Mouse (Mus musculus): Measurements from ENCODE around the gene Dlec1. TPM values are rescaled to one million over a fixed set of nuclear protein-coding genes. Genes with fewer than 3 reads are reported as not detected.
A peak's percentile ranks its signal among the peaks of the same experiment; 100 is the strongest.

Gene Dlec1
- polyA plus RNA-seq (2014; fragmentation: Nextera tagmentation; extraction: Ambion mirVana): 1.1 and 1.2 TPM in 2 replicates

DNA sequence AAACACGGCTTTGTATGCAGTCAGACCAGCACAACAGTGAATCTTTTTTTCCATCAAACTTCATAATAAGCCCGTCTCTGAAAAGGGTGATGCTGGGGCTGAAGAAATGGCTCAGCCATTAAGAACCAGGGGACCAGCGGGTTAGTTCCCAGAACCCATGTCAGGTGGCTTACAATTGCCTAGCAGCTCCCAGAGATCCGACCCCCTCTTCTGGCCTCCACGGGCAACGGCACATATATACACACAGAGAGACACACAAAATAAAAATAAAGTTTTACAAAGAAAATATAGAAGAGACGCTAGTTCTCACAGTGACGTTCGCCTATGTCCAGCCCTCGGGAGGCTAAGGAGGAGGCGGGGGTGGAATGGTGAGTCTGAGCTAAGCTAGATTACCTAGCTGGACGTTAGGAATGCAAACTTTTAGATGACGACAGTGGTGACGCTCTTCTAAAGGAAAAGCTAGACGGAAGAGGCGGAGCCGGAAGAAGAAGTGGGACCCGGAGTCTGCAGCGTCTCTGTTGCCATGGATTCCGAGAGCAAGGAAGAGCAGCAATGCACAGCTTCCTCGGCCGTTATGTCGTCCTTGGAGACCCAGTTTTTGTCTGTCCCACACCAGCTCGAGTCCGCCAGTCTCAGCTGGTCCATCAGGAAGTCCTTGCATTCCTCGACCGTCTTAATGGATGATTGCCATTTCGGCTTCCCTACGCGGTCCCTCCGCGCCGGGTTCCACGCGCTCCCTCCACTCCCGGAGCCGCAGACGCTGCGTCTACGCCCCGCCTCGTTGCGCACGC, at the start of gene Dlec1:
Dlec1 (plus strand) TSS at position 487 of the 791 bp plus-strand sequence.
- Histone ChIP-seq H3K27ac (ENCODE audit: low read depth, low read length) (0 out of 2 replicates have a peak within 1 kb of the TSS, but pooled peaks have one; percentile 16), H3K27me3 (ENCODE audit: control insufficient read depth, insufficient read depth, low read length) (no peaks in the 10 kb centered on the region), H3K9ac (replicated peaks; ENCODE audit: low read depth, low read length) (no peak within 1 kb of the TSS; the same call in 1 of the 2 replicates), H3K36me3 (ENCODE audit: control insufficient read depth, insufficient read depth, low read length) (no peaks in the 10 kb centered on the region), H3K9me3 (ENCODE audit: control insufficient read depth, low read length) (no peaks in the 10 kb centered on the region), H3K4me3 (ENCODE audit: low read depth, low read length) (peak within 1 kb of the TSS; percentile 49), H3K4me2 (ENCODE audit: low read depth, low read length) (peak within 1 kb of the TSS; percentile 70), H3K4me1 (ENCODE audit: control insufficient read depth, insufficient read depth, low read length) (0 out of 2 replicates have a peak, but pooled peaks cover 3% of the 10 kb centered on the region)
- peak; percentile 90 for ATAC-seq (ENCODE audit: low read depth)
- 3% methylated on average over 44 of the region's 44 CpGs for WGBS

DNA sequence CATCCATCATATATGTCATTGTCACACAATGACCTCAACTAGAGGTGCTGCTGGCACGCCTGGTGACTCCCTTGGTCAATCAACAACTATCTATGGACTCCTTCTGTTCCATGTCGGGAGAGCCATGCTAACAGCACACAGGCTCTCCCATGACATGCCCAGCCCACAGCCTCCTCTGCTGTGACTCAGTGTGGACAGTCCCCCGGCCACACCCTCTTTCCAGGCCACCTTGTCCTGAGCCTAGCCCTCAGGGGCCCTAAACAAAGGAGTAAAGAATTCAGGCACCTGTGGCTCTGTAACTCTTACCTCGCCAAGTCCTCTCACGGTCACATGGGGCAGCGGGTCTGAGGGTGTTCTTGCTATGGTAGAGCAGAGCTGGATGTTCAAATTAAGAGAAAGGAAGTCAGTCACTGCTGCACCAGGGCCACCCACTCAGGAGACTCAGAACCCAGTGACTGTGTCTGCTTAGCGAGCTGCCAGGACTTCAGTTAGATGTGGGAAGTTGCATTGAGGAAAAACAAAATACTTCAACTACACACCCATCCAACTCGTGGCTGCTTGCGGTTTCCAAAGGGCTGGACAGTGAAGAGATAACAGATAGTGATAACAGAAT, 48.2 kb upstream of the Dlec1 start:
- Histone ChIP-seq H3K27me3 (ENCODE audit: control insufficient read depth, insufficient read depth, low read length) (no peaks in the 10 kb centered on the region), H3K36me3 (ENCODE audit: control insufficient read depth, insufficient read depth, low read length) (no peaks in the 10 kb centered on the region), H3K4me3 (ENCODE audit: low read depth, low read length) (no peak overlapping the region), H3K9me3 (ENCODE audit: control insufficient read depth, low read length) (no peaks in the 10 kb centered on the region), H3K9ac (replicated peaks; ENCODE audit: low read depth, low read length) (no peak overlapping the region), H3K4me2 (ENCODE audit: low read depth, low read length) (no peak overlapping the region), H3K4me1 (ENCODE audit: control insufficient read depth, insufficient read depth, low read length) (0 out of 2 replicates have a peak, but pooled peaks cover 6% of the 10 kb centered on the region), H3K27ac (ENCODE audit: low read depth, low read length) (no peak overlapping the region)
- WGBS: 84% methylated on average over 9 of the region's 9 CpGs
- ATAC-seq (ENCODE audit: low read depth): no peak

DNA sequence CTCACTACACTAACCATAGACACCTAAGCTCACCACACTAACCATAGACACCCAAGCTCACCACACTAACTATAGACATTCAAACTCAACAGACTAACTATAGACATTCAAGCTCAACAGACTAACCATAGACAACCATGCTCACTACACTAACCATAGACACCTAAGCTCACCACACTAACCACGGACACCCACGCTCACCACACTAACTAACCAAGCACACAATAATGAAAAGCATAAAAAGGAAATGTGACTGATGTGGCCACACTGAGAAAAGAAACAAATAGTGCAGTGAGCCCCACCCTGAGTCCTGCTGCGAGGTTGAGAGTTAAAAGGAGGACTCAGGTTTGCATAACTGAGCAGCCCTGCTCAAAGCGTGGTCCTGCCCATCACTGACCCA, 46.9 kb upstream of the Dlec1 start:
- no peak overlapping the region for H3K4me2 ChIP-seq (ENCODE audit: low read depth, low read length)
- no peak overlapping the region for H3K4me3 ChIP-seq (ENCODE audit: low read depth, low read length)
- no peaks in the 10 kb centered on the region for H3K36me3 ChIP-seq (ENCODE audit: control insufficient read depth, insufficient read depth, low read length)
- WGBS: 91% methylated on average over 4 of the region's 4 CpGs
- no peak for ATAC-seq (ENCODE audit: low read depth)
- H3K4me1 ChIP-seq (ENCODE audit: control insufficient read depth, insufficient read depth, low read length): 0 out of 2 replicates have a peak, but pooled peaks cover 6% of the 10 kb centered on the region
- no peak overlapping the region for H3K27ac ChIP-seq (ENCODE audit: low read depth, low read length)
- H3K27me3 ChIP-seq (ENCODE audit: control insufficient read depth, insufficient read depth, low read length): no peaks in the 10 kb centered on the region
- no peak overlapping the region for H3K9ac ChIP-seq (replicated peaks; ENCODE audit: low read depth, low read length)
- no peaks in the 10 kb centered on the region for H3K9me3 ChIP-seq (ENCODE audit: control insufficient read depth, low read length)

DNA sequence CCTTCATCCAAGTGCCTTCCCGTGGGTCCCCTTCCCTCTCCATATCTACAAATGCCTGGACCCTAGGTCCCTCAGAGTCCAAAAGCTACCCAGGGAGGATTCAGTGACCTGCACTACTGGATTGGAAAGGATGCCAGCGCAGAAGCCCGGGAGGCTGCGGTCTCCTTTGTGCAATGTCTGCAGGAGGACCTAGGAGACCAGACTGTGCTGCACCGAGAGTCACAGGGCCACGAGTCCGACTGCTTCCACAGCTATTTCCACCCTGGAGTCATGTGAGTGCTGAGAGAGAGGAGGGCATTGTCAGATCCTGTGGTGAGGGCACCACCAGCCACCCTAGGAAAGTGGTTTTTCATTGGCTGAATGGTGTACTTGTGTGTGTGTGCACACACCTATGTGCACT, 44.0 kb upstream of the Dlec1 start:
- no peak overlapping the region for H3K4me2 ChIP-seq (ENCODE audit: low read depth, low read length)
- H3K27ac ChIP-seq (ENCODE audit: low read depth, low read length): no peak overlapping the region
- no peaks in the 10 kb centered on the region for H3K27me3 ChIP-seq (ENCODE audit: control insufficient read depth, insufficient read depth, low read length)
- 88% methylated on average over 7 of the region's 7 CpGs for WGBS
- H3K9me3 ChIP-seq (ENCODE audit: control insufficient read depth, low read length): no peaks in the 10 kb centered on the region
- no peaks in the 10 kb centered on the region for H3K36me3 ChIP-seq (ENCODE audit: control insufficient read depth, insufficient read depth, low read length)
- no peak for ATAC-seq (ENCODE audit: low read depth)
- no peak overlapping the region for H3K9ac ChIP-seq (replicated peaks; ENCODE audit: low read depth, low read length)
- H3K4me1 ChIP-seq (ENCODE audit: control insufficient read depth, insufficient read depth, low read length): no peaks in the 10 kb centered on the region
- H3K4me3 ChIP-seq (ENCODE audit: low read depth, low read length): no peak overlapping the region

DNA sequence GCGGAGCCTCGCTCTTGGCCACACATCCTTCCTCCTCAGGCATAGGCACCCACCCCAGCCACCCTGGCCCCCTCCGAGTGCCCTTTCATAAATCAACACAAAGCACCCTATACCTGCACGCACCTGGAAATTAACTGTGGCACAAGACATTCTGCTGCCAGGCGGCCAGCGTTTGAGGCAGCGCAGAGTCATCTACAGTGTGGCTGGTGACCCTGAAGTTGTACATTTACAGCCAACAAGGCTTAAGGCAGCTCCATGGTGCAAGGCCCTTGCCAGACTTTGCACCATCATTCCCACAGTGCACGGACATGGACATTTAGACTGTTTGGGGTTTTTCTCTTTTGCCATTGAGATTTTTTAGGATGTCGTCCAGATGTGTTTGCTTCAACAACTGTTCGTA, 41.6 kb upstream of the Dlec1 start:
- Histone ChIP-seq H3K27ac (ENCODE audit: low read depth, low read length) (no peak overlapping the region), H3K4me3 (ENCODE audit: low read depth, low read length) (no peak overlapping the region), H3K36me3 (ENCODE audit: control insufficient read depth, insufficient read depth, low read length) (no peaks in the 10 kb centered on the region), H3K27me3 (ENCODE audit: control insufficient read depth, insufficient read depth, low read length) (no peaks in the 10 kb centered on the region), H3K9ac (replicated peaks; ENCODE audit: low read depth, low read length) (no peak overlapping the region), H3K4me2 (ENCODE audit: low read depth, low read length) (no peak overlapping the region), H3K4me1 (ENCODE audit: control insufficient read depth, insufficient read depth, low read length) (no peaks in the 10 kb centered on the region), H3K9me3 (ENCODE audit: control insufficient read depth, low read length) (no peaks in the 10 kb centered on the region)
- WGBS: 91% methylated on average over 10 of the region's 10 CpGs
- ATAC-seq (ENCODE audit: low read depth): no peak

DNA sequence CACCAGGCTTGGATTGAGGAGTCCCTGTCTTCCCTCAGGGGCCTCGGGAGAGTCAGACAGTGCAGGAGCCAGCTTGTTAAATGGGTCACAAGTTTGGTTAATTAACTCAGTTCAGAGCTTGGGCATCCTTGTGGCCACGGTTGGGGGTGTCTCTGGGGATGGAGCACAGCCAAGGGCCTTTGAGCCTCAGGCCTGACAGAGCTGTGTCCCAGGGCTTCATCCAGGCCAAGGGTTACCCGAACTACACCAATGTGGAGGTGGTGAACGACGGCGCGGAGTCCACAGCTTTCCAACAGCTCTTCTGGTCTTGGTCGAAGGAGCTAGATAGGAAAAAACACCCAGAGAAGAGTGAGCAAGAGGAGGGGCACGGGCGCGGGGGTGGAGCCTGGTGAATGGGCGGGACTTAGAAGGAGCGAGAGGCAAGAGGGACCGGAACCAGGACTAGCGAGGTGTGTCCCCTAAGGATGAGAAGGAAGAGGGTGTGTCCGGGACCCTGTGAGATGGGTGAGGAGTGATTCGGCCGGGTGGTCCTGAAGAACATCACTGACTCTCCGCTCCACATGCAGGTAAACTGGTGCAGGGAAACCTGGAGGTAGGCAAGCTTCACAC, 39.1 kb upstream of the Dlec1 start:
- ATAC-seq (ENCODE audit: low read depth): no peak
- H3K36me3 ChIP-seq (ENCODE audit: control insufficient read depth, insufficient read depth, low read length): no peaks in the 10 kb centered on the region
- H3K27me3 ChIP-seq (ENCODE audit: control insufficient read depth, insufficient read depth, low read length): no peaks in the 10 kb centered on the region
- H3K4me3 ChIP-seq (ENCODE audit: low read depth, low read length): no peak overlapping the region
- no peak overlapping the region for H3K4me2 ChIP-seq (ENCODE audit: low read depth, low read length)
- no peak overlapping the region for H3K27ac ChIP-seq (ENCODE audit: low read depth, low read length)
- WGBS: 35% methylated on average over 19 of the region's 19 CpGs
- H3K4me1 ChIP-seq (ENCODE audit: control insufficient read depth, insufficient read depth, low read length): no peaks in the 10 kb centered on the region
- H3K9me3 ChIP-seq (ENCODE audit: control insufficient read depth, low read length): no peaks in the 10 kb centered on the region
- H3K9ac ChIP-seq (replicated peaks; ENCODE audit: low read depth, low read length): no peak overlapping the region

DNA sequence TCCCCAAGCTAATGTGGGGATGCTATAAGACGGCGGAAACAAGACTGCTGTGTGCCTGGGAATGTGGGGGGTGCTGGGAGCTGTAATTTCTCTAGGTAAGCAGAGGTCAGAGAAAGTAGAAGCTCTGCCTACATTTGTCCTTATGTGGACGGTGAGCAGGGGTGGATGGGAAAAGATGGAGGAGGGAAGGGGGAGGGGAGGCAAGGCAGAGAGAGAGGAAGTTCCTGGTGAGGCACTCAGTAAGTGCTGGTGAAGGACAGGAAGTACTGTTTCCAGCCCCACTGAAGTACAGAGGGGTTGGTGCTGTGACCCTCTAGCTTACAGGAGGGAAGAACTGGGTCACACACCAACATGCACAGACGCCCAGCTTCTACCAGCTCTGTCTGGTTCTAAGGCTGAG, 38.0 kb upstream of the Dlec1 start:
- Histone ChIP-seq H3K9ac (replicated peaks; ENCODE audit: low read depth, low read length) (no peak overlapping the region), H3K4me1 (ENCODE audit: control insufficient read depth, insufficient read depth, low read length) (no peaks in the 10 kb centered on the region), H3K27ac (ENCODE audit: low read depth, low read length) (no peak overlapping the region), H3K27me3 (ENCODE audit: control insufficient read depth, insufficient read depth, low read length) (no peaks in the 10 kb centered on the region), H3K9me3 (ENCODE audit: control insufficient read depth, low read length) (no peaks in the 10 kb centered on the region), H3K4me3 (ENCODE audit: low read depth, low read length) (no peak overlapping the region), H3K4me2 (ENCODE audit: low read depth, low read length) (no peak overlapping the region), H3K36me3 (ENCODE audit: control insufficient read depth, insufficient read depth, low read length) (no peaks in the 10 kb centered on the region)
- 58% methylated on average over 4 of the region's 4 CpGs for WGBS
- no peak for ATAC-seq (ENCODE audit: low read depth)

DNA sequence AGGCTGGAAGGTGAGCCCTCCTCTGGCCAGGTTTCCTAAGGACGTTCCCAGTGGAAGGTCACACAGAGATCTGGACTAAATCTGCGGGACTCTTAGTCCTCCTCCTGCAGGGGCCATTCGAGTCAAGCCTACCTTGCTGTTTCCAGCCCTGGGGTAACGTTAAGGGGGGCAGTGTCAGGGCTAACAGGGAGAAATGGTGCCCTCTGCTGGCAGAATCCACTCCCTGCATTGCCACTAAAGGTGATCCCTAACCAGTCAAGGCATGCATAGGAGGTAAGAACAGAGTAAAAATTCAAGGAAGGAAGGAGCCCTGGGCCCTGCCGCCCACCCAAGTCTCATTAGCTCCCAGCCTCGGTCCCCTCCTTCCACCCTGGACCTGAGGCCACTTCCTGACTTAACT, 34.7 kb upstream of the Dlec1 start:
- Histone ChIP-seq H3K27me3 (ENCODE audit: control insufficient read depth, insufficient read depth, low read length) (no peaks in the 10 kb centered on the region), H3K4me1 (ENCODE audit: control insufficient read depth, insufficient read depth, low read length) (no peaks in the 10 kb centered on the region), H3K9me3 (ENCODE audit: control insufficient read depth, low read length) (no peaks in the 10 kb centered on the region), H3K36me3 (ENCODE audit: control insufficient read depth, insufficient read depth, low read length) (no peaks in the 10 kb centered on the region; the same call in 1 of the 2 replicates), H3K4me3 (ENCODE audit: low read depth, low read length) (no peak overlapping the region), H3K9ac (replicated peaks; ENCODE audit: low read depth, low read length) (no peak overlapping the region), H3K4me2 (ENCODE audit: low read depth, low read length) (no peak overlapping the region), H3K27ac (ENCODE audit: low read depth, low read length) (no peak overlapping the region)
- ATAC-seq (ENCODE audit: low read depth): peak; percentile 29; the same call in 1 of the 2 replicates
- WGBS: 3% methylated on average over 6 of the region's 6 CpGs

DNA sequence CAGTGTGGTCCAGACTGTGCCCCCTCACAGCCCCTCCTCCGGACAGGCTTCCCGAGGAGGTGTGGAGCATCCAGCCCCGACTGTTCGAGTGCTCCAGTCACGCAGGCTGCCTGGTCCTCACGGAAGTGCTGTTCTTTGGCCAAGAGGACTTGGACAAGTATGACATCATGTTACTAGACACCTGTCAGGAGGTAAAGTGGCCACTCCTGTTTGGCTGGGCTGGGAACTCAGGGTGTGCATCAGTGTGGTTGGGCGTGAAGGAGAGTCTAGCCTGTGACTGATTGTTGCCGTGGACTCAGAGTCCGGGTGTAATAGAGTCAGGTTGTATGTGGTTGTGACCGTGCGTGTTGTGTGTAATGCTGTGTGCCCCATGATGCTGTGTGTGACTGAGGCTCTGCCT, 34.0 kb upstream of the Dlec1 start:
- 92% methylated on average over 11 of the region's 11 CpGs for WGBS
- H3K27ac ChIP-seq (ENCODE audit: low read depth, low read length): no peak overlapping the region
- H3K4me1 ChIP-seq (ENCODE audit: control insufficient read depth, insufficient read depth, low read length): no peaks in the 10 kb centered on the region
- H3K9ac ChIP-seq (replicated peaks; ENCODE audit: low read depth, low read length): no peak overlapping the region
- no peaks in the 10 kb centered on the region for H3K9me3 ChIP-seq (ENCODE audit: control insufficient read depth, low read length)
- no peaks in the 10 kb centered on the region; the same call in 1 of the 2 replicates for H3K36me3 ChIP-seq (ENCODE audit: control insufficient read depth, insufficient read depth, low read length)
- 0 out of 2 replicates have a peak, but pooled peaks have one; percentile 7 for ATAC-seq (ENCODE audit: low read depth)
- H3K4me2 ChIP-seq (ENCODE audit: low read depth, low read length): no peak overlapping the region
- no peak overlapping the region for H3K4me3 ChIP-seq (ENCODE audit: low read depth, low read length)
- no peaks in the 10 kb centered on the region for H3K27me3 ChIP-seq (ENCODE audit: control insufficient read depth, insufficient read depth, low read length)
